Mouse (Mus musculus) telencephalon, adult 2 months (tissue): Measurements from ENCODE around the gene Ttc8.

ENCODE experiments used
- DNase-seq: peaks from one replicate; pipeline ENCODE4 v3.0.0-alpha.2; 2011; ENCODE audit warnings: low read depth, low spot score

Gene Ttc8

DNA sequence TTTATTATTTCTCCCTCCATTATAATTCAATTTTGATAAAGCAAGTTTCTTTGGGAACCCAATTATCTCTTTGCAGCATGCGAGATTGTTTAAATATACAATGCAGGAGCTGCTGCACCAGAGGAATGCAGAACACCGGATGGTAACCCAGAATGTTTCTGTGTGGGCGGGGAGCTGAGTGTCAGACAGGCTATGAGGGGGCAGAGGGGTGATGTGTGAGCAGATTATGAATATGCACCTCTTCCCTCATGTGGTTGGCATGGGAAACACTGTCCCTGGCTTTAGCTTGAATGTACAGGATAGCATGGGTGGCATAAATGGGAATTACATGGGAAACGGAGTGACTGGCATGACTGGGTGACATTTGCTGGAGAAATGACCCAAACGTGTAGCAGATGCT is 108.3 kb downstream of the Ttc8 start:
- no peak for DNase-seq

DNA sequence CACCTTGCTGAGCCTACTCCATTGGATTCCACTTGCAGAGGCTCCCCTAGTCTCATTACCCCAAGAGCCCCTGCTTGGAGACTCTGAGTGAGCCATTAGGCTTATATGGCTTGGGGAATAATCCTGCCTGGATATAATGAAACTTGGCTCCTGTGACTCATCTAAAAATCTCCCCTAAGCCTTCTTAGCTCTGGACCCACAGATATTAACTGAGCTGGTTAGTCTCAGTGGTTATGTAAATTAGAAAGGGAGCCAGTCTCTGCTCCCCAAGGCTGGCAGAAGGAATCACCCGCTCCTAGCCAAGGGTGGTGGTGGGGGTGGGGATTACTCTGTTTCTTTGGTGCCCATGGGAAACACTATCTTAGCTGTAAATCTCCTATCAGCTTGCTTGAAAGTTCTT is 109.6 kb downstream of the Ttc8 start:
- DNase-seq: no peak
